Mouse (Mus musculus) liver, embryonic 13.5 days (tissue): ENCODE results near the gene Parm1. TPM values are rescaled to one million over a fixed set of nuclear protein-coding genes. Genes with fewer than 3 reads are reported as not detected.

ENCODE experiments used
- ATAC-seq: fragments of 200-750 bp; cut with Nextera tagmentation; 2 replicates; pipeline ENCODE4 v1.8.0; 2017; ENCODE audit warnings: low read depth, mild to moderate bottlenecking, moderate number of reproducible peaks, moderate library complexity
- DNase-seq: peaks from one replicate; pipeline ENCODE4 v3.0.0; 2022
- H3K27ac ChIP-seq: fragments of 300-500 bp; sonication (generic); 2 replicates; pipeline ENCODE4 v1.5.1; 2015; ENCODE audit warnings: moderate library complexity, mild to moderate bottlenecking, inconsistent platforms
- H3K27me3 ChIP-seq: fragments of 300-500 bp; sonication (generic); 2 replicates; pipeline ENCODE4 v1.6.1; 2015; ENCODE audit warnings: mild to moderate bottlenecking, inconsistent platforms
- H3K36me3 ChIP-seq: fragments of 300-500 bp; sonication (generic); 2 replicates; pipeline ENCODE4 v1.6.1; 2015; ENCODE audit warnings: mild to moderate bottlenecking, inconsistent platforms
- H3K4me1 ChIP-seq: fragments of 300-500 bp; sonication (generic); replicated peaks from 2 replicates; pipeline ENCODE4 v1.6.1; 2015; ENCODE audit warnings: inconsistent platforms
- H3K4me2 ChIP-seq: fragments of 300-500 bp; sonication (generic); 2 replicates; pipeline ENCODE4 v1.6.1; 2015; ENCODE audit warnings: inconsistent platforms, mild to moderate bottlenecking, moderate library complexity
- H3K4me3 ChIP-seq: fragments of 300-500 bp; sonication (generic); replicated peaks from 2 replicates; pipeline ENCODE4 v1.5.1; 2015; ENCODE audit warnings: mild to moderate bottlenecking, inconsistent platforms
- H3K9ac ChIP-seq: fragments of 300-500 bp; sonication (generic); 2 replicates; pipeline ENCODE4 v1.6.1; 2015; ENCODE audit warnings: mild to moderate bottlenecking, inconsistent platforms
- H3K9me3 ChIP-seq: fragments of 300-500 bp; sonication (generic); replicated peaks from 2 replicates; pipeline ENCODE4 v1.6.1; 2016; ENCODE audit warnings: inconsistent platforms
- WGBS: fragments of 180-500 bp; shearing (Covaris S2); methylation state at CpG from one replicate; pipeline ENCODE4 v1.1.7; 2015; ENCODE audit not compliant: insufficient replicate concordance; 5-methylcytosine and 5-hydroxymethylcytosine counted together
- polyA plus RNA-seq: library from polyadenylated mRNA; unstranded; fragments of >200 nt; fragmentation: Nextera tagmentation; extraction: Ambion mirVana; gene quantifications from 2 replicates; pipeline ENCODE4 v1.2.1, GENCODE M21; 2015

Gene Parm1
- polyA plus RNA-seq, 1 experiment from 2014 or later = 1.6 TPM

DNA sequence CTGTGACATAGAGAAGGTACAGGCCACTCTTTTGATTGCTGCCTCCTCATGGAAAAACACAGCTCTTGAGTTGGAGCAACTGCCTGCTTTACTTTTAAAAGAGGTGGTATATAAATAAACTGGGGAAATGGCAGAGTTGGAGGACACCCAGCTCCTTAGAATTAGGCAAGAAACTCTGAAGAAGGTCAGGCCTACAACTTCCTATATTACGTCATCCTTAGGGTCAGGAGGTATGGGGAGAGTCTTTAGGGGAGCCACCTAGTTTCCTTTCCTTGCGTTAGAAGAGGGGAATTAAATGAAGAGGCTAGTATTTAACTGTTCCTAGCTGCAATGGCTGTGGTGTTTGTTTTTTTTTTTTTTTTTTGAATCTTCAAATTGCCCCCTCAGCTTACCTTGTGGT, 93.1 kb downstream of the Parm1 start:
- no peaks in the 10 kb centered on the region for H3K9me3 ChIP-seq
- H3K27me3 ChIP-seq = no peaks in the 10 kb centered on the region
- no peaks in the 10 kb centered on the region for H3K36me3 ChIP-seq
- 58% methylated on average over 2 of the region's 2 CpGs for WGBS
- H3K27ac ChIP-seq = no peak overlapping the region
- ATAC-seq = no peak
- H3K9ac ChIP-seq = no peak overlapping the region
- no peak overlapping the region for H3K4me2 ChIP-seq
- no peak overlapping the region for H3K4me3 ChIP-seq
- DNase-seq = no peak
- no peaks in the 10 kb centered on the region for H3K4me1 ChIP-seq

DNA sequence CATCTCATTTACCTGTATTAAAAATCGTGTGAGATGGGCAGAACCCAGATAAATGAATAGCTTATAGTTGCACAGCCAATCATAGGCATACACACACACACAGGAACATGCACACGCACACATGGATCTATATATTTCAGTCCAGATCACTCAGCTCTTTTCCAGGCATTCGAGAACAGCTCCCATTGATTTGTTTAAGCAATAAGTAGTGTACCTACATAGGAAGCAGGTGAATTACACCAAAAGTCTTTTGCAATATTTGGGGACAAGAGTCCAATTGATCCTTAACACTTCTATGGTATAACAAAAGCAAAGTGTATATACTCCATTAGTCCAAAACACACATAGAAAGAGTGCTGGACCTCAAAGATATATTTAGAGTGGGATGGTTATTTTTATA, 94.2 kb downstream of the Parm1 start:
- no peak for DNase-seq
- Histone ChIP-seq H3K4me1 (no peaks in the 10 kb centered on the region), H3K27ac (no peak overlapping the region), H3K27me3 (no peaks in the 10 kb centered on the region), H3K9ac (no peak overlapping the region), H3K9me3 (no peaks in the 10 kb centered on the region), H3K4me2 (no peak overlapping the region), H3K36me3 (no peaks in the 10 kb centered on the region), H3K4me3 (no peak overlapping the region)
- WGBS = 65% methylated on average over 3 of the region's 3 CpGs
- no peak for ATAC-seq

DNA sequence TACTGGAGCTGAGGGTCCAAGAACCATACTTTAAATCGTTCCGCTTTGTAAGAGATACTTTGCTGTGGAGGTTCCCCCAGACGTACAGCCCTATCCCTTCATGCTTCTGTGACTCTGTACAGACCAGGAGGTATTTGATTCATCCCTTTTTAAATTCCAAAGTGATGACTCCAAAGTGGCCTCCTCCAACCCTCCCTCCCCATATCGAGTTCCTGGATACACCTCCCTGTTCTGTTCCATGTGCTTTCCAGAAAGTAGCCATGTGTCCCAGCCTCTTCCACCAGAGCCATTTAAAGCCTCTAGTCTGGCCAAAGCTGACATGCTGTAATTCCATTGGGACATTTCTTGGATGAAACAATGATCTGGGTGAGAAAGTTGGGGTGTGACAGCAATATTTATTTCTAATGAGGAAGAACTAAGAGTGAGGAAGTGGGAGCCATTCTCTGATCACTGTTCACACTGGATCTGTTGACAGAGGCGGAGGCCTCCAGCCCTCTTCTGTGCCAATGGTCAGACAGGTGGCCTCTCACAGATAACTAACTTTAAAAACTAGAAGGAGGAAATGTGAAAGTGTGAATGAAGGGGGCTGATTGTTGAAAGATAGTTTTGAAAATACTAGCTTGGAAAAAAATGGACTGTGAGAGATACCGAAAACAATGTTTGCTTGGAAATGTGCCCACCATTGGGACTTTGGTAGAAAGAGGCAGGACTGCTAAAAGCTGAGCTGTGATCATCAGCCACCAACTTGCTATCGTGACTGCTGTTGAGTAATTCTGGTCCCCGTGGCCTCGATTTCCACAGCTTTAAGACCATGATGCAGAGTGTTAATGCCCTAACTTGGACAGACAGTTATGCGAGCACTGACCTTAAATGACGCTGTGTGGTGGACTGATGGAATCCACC, 100.2 kb downstream of the Parm1 start:
- no peaks in the 10 kb centered on the region for H3K36me3 ChIP-seq
- no peak overlapping the region for H3K27ac ChIP-seq
- H3K9ac ChIP-seq = no peak overlapping the region
- H3K27me3 ChIP-seq = no peaks in the 10 kb centered on the region
- ATAC-seq (no peak), DNase-seq (no peak)
- no peaks in the 10 kb centered on the region for H3K9me3 ChIP-seq
- no peak overlapping the region for H3K4me2 ChIP-seq
- no peak overlapping the region for H3K4me3 ChIP-seq
- 71% methylated on average over 11 of the region's 11 CpGs for WGBS
- H3K4me1 ChIP-seq = peaks cover 6% of the 10 kb centered on the region

GRCm38 (mm10) chr5:91618661-91619173, 101.3 kb downstream of the Parm1 start:
- no peak for DNase-seq

GRCm38 (mm10) chr5:91621197-91621596, 103.8 kb downstream of the Parm1 start:
- Histone ChIP-seq H3K27ac (no peak overlapping the region), H3K36me3 (no peaks in the 10 kb centered on the region), H3K4me1 (peaks cover 6% of the 10 kb centered on the region), H3K4me3 (no peak overlapping the region), H3K9ac (no peak overlapping the region), H3K4me2 (no peak overlapping the region), H3K9me3 (no peaks in the 10 kb centered on the region), H3K27me3 (no peaks in the 10 kb centered on the region)
- DNase-seq = no peak
- 67% methylated on average over 6 of the region's 6 CpGs for WGBS
- ATAC-seq = no peak

More at GRCm38 (mm10) chr5:91618661-91619173, 101.3 kb downstream of the Parm1 start:
- H3K27ac ChIP-seq = no peak overlapping the region
- no peaks in the 10 kb centered on the region for H3K9me3 ChIP-seq
- peaks cover 6% of the 10 kb centered on the region for H3K4me1 ChIP-seq
- H3K27me3 ChIP-seq = no peaks in the 10 kb centered on the region
- WGBS = 50% methylated on average over 4 of the region's 4 CpGs
- H3K36me3 ChIP-seq = no peaks in the 10 kb centered on the region
- H3K4me2 ChIP-seq = no peak overlapping the region
- no peak overlapping the region for H3K9ac ChIP-seq
- ATAC-seq = no peak
- H3K4me3 ChIP-seq = no peak overlapping the region

DNA sequence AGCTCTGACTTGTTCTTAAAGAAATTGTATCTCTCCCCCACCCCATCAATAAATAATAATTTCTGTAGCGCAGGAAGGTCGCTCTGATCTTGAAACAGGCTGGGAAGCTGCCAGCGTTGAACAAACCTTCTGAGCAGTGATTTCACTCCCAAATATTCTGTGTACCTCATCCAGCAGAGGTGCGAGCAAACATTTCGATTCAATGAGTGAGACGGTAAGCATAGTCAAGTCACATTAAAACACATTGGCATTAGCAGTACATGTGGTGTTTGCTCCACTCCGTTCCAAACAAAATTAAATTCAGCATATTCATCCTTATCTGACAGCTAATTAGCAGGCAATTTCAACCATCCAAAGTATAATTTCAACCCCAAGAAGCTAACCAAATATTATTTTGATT, 109.4 kb downstream of the Parm1 start:
- WGBS = 80% methylated on average over 7 of the region's 7 CpGs

DNA sequence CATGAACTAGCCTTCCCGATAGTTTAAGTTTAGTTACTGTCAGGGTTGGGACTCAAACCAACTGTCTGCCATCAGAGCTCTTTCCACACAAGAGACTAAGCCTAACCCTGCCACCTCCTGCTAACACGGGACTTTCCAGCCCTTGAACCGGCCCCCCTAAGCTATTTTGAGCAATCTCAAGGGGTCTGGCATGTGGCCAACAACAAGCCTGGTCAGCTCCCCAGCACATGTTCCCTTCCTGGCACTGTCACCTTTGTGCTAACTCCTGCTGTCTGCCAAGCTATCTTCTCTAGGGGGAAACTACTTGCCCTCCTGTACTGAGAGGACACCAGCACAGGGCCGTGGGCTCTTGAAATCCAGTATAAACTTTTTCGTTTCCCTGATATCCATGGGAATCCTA, 112.1 kb downstream of the Parm1 start:
- Histone ChIP-seq H3K4me3 (no peak overlapping the region), H3K9me3 (no peaks in the 10 kb centered on the region), H3K4me1 (no peaks in the 10 kb centered on the region), H3K36me3 (no peaks in the 10 kb centered on the region), H3K27me3 (no peaks in the 10 kb centered on the region), H3K27ac (no peak overlapping the region), H3K4me2 (no peak overlapping the region), H3K9ac (no peak overlapping the region)
- DNase-seq (no peak), ATAC-seq (no peak)
- 62% methylated on average over 5 of the region's 5 CpGs for WGBS

More for the DNA sequence above, 109.4 kb downstream of the Parm1 start:
- H3K9me3 ChIP-seq = no peaks in the 10 kb centered on the region
- H3K4me2 ChIP-seq = no peak overlapping the region
- no peak overlapping the region for H3K4me3 ChIP-seq
- no peak overlapping the region for H3K27ac ChIP-seq
- no peaks in the 10 kb centered on the region for H3K27me3 ChIP-seq
- H3K4me1 ChIP-seq = no peaks in the 10 kb centered on the region
- no peak overlapping the region for H3K9ac ChIP-seq
- DNase-seq (no peak), ATAC-seq (no peak)
- no peaks in the 10 kb centered on the region for H3K36me3 ChIP-seq

DNA sequence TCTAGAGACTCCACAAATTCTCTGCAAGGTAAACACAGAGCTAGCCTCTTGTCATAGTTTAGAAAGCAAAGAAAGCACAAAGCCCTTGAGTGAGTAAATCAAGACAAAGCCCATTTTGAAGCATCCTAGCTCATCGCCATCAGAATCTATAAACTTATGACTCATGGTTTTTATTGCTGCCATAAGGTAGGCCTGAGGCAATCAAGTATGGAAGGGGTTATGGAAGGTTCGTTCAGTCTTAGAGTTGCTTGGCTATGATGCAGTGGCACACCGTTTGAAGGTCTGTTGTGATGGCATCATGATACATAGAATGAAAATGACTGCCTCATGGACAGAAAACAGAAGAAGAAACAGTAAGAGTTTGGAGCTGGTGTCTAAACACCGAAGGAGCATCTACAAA, 133.9 kb downstream of the Parm1 start:
- Histone ChIP-seq H3K27ac (no peak overlapping the region), H3K9ac (no peak overlapping the region), H3K27me3 (no peaks in the 10 kb centered on the region), H3K4me1 (no peaks in the 10 kb centered on the region), H3K4me3 (no peak overlapping the region), H3K9me3 (no peaks in the 10 kb centered on the region), H3K4me2 (no peak overlapping the region), H3K36me3 (no peaks in the 10 kb centered on the region)
- WGBS = 69% methylated on average over 4 of the region's 4 CpGs
- ATAC-seq = no peak
- DNase-seq = no peak

DNA sequence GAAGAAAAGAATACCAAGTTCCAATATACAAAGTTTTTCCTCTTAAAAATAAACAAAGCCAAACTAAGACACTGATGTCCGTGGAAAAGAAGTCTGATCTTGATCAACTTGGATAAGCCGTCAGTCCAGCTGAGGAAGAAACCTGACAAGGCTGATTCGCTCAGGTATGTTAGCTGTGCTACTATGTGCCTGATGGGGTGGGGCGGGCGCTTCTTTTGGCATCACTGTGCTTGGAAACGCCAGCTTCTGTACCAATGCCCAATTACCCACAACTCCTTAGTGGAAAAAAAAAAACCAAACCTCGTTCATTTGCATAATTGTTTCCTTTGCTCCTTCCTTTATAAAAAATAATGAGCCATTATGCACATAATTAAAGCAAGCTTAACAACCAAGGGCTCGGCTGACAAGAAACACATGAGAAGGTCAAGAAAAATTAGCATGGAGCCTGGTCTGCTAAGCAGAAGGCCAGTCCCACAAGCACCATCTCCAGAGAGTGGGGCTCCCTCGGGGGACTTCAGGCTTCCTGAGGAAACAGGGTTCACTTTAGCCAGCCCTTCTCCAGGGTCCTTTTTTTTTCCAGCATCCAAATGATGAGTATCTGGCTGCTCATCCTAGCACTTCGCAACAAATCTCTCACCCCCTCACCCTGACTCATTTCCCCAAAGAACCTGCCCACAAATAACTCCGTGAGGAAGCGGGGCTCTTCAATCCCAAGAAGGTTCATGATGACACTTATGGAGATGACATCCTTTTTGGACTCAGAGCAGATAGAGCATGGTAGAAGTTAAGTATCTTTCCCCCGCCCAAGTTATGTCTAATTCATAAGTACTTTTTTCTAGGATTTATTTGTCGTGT, 135.9 kb downstream of the Parm1 start:
- Histone ChIP-seq H3K27me3 (no peaks in the 10 kb centered on the region), H3K4me1 (no peaks in the 10 kb centered on the region), H3K4me2 (no peak overlapping the region), H3K4me3 (no peak overlapping the region), H3K9ac (no peak overlapping the region), H3K9me3 (no peaks in the 10 kb centered on the region), H3K27ac (no peak overlapping the region), H3K36me3 (no peaks in the 10 kb centered on the region)
- ATAC-seq (no peak), DNase-seq (no peak)
- 62% methylated on average over 14 of the region's 14 CpGs for WGBS

- H3K4me2 ChIP-seq = no peak overlapping the region
Measured at GRCm38 (mm10) chr5:91654331-91655048, 137.1 kb downstream of the Parm1 start.

DNA sequence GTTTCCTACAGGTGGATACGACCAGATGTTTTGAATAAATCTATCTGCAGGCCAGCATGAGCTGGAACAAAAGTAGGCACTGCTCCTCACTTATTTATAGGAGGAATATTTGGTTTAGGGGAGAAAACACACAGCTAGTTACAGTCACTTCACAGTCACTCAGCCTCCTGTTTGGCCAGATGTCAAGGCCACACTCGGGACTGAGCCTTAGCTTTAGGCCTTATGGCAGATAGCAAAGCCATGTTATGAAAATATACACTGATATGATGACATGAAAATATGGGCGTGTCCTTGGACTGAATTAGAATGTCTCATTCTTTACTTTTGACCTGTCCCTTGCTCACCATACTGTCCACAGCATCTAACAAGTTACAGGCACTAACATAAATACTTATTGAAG, 137.8 kb downstream of the Parm1 start:
- no peaks in the 10 kb centered on the region for H3K36me3 ChIP-seq
- H3K4me3 ChIP-seq = no peak overlapping the region
- no peak overlapping the region for H3K9ac ChIP-seq
- H3K4me2 ChIP-seq = no peak overlapping the region
- no peak for DNase-seq
- H3K27me3 ChIP-seq = no peaks in the 10 kb centered on the region
- WGBS = 44% methylated on average over 3 of the region's 3 CpGs
- H3K27ac ChIP-seq = no peak overlapping the region
- no peaks in the 10 kb centered on the region for H3K4me1 ChIP-seq
- ATAC-seq = no peak
- no peaks in the 10 kb centered on the region for H3K9me3 ChIP-seq

More at GRCm38 (mm10) chr5:91654331-91655048, 137.1 kb downstream of the Parm1 start:
- Histone ChIP-seq H3K4me1 (no peaks in the 10 kb centered on the region), H3K4me3 (no peak overlapping the region), H3K9me3 (no peaks in the 10 kb centered on the region), H3K27me3 (no peaks in the 10 kb centered on the region), H3K36me3 (no peaks in the 10 kb centered on the region), H3K9ac (no peak overlapping the region), H3K27ac (no peak overlapping the region)
- WGBS = 64% methylated on average over 3 of the region's 3 CpGs
- DNase-seq (no peak), ATAC-seq (no peak)
